Mouse (Mus musculus) liver, embryonic 15.5 days (tissue): ENCODE results near the gene Tmem274. TPM values are rescaled to one million over a fixed set of nuclear protein-coding genes. Genes with fewer than 3 reads are reported as not detected.

Experiments
- ATAC-seq: fragments of 200-750 bp; cut with Nextera tagmentation; 2 replicates; pipeline ENCODE4 v1.8.0; 2017; ENCODE audit warnings: moderate number of reproducible peaks, mild to moderate bottlenecking, moderate library complexity; ENCODE audit not compliant: insufficient read depth
- H3K27ac ChIP-seq: fragments of 300-500 bp; sonication (generic); replicated peaks from 2 replicates; pipeline ENCODE4 v1.5.1; 2015; ENCODE audit warnings: mild to moderate bottlenecking, inconsistent platforms
- H3K27me3 ChIP-seq: fragments of 300-500 bp; sonication (generic); 2 replicates; pipeline ENCODE4 v1.6.1; 2015; ENCODE audit warnings: mild to moderate bottlenecking, inconsistent platforms
- H3K36me3 ChIP-seq: fragments of 300-500 bp; sonication (generic); replicated peaks from 2 replicates; pipeline ENCODE4 v1.6.1; 2015; ENCODE audit warnings: moderate library complexity, mild to moderate bottlenecking, inconsistent platforms
- H3K4me1 ChIP-seq: fragments of 300-500 bp; sonication (generic); replicated peaks from 2 replicates; pipeline ENCODE4 v1.6.1; 2015; ENCODE audit warnings: inconsistent platforms
- H3K4me2 ChIP-seq: fragments of 300-500 bp; sonication (generic); 2 replicates; pipeline ENCODE4 v1.6.1; 2015; ENCODE audit warnings: moderate library complexity, mild to moderate bottlenecking, inconsistent platforms
- H3K4me3 ChIP-seq: fragments of 300-500 bp; sonication (generic); replicated peaks from 2 replicates; pipeline ENCODE4 v1.5.1; 2015; ENCODE audit warnings: mild to moderate bottlenecking, inconsistent platforms
- H3K9ac ChIP-seq: fragments of 300-500 bp; sonication (generic); 2 replicates; pipeline ENCODE4 v1.6.1; 2015; ENCODE audit warnings: moderate library complexity, mild to moderate bottlenecking, inconsistent platforms
- H3K9me3 ChIP-seq: fragments of 300-500 bp; sonication (generic); replicated peaks from 2 replicates; pipeline ENCODE4 v1.6.1; 2016; ENCODE audit warnings: inconsistent platforms
- WGBS: fragments of 180-500 bp; shearing (Covaris S2); methylation state at CpG from one replicate; pipeline ENCODE4 v1.1.7; 2015; ENCODE audit warnings: mixed read lengths; ENCODE audit not compliant: insufficient replicate concordance; 5-methylcytosine and 5-hydroxymethylcytosine counted together
- polyA plus RNA-seq: library from polyadenylated mRNA; unstranded; fragments of >200 nt; fragmentation: Nextera tagmentation; extraction: Ambion mirVana; gene quantifications from 2 replicates; pipeline ENCODE4 v1.2.1, GENCODE M21; 2015

Gene Tmem274
- polyA plus RNA-seq, 1 experiment from 2014 or later: not detected

DNA sequence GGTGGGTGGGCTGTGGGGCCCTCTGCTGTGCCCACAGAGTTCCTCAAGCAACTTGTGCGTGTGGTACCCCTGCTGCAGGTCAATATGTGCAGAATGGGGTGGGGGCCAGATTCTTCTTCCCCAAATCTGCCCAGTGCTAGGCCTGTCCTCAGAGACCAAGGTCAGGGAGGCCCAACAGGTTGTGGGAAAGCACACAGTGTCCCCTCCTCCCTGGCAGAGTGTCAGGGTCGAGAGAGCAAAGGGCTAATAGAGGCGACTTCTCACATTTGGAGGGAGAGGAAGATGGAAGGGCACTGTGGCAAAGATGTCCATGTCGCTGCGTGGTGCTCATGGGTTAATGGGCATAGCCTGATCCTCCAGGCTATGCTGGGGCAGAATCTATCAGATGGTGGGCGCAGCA is 48.6 kb downstream of the Tmem274 start:
- Histone ChIP-seq H3K27ac (no peak overlapping the region), H3K36me3 (no peaks in the 10 kb centered on the region), H3K4me1 (peaks cover 12% of the 10 kb centered on the region; the same call in 1 of the 2 replicates), H3K9ac (no peak overlapping the region), H3K27me3 (peaks cover 6% of the 10 kb centered on the region; the same call in 1 of the 2 replicates), H3K4me2 (no peak overlapping the region), H3K4me3 (no peak overlapping the region), H3K9me3 (no peaks in the 10 kb centered on the region)
- WGBS: 58% methylated on average over 6 of the region's 6 CpGs
- no peak for ATAC-seq

DNA sequence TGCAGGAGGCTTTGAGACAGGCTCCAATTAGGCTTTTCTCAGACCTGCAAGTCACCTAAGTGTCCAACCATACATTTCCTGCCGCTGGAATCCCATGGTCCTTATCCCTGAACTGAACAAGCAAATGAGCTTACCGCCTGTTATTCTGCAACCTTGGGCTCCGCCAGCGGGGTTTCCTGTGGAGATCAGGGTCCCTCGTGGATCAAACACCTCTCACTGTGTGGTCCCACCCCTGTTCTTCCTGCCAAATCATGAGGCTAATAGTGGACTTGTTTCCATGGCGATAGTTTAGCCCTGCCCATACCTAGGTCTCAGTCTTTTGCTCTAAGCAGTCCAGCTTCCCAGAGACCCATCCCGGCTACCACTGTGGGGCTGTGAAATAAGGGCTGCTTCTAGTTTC is 49.2 kb downstream of the Tmem274 start:
- ATAC-seq: no peak
- Histone ChIP-seq H3K27ac (no peak overlapping the region), H3K9me3 (no peaks in the 10 kb centered on the region)

DNA sequence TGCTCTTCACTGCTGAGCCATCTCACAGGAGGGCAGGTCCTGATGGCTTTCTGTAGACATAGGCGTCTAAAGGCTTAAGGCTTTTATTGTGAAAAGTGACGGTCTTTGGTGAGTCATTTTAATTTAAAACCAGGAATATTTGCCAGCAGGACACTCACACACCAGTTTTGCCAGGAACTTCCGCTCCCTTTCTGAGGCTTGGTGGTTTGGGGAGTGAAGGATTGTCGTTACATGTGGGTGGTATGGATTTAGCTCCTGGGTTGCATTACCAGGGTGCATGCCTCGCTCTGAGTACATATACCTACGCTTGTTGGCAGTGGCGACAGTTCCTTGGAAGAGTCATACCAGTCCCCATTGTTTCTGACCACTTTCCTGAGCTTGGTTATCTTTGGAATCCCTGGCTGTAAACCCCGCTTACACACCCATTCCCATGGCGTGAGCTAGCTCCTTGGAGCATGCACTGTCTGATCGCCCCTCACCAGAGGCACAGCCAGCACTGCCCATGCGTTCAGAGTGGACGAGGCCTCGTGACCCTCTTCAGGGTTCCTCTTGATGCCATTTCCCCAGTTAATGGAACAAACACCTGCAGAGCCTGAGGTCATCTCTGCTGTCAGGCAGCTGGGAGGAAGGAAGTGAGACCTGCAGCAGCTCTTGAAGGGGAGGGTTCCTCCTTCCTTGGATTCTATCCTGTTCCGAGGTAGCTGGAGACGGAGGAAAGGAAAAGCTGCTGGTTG is 50.6 kb downstream of the Tmem274 start:
- Histone ChIP-seq H3K4me1 (0 out of 2 replicates have a peak, but pooled peaks cover 6% of the 10 kb centered on the region), H3K36me3 (no peaks in the 10 kb centered on the region), H3K9me3 (no peaks in the 10 kb centered on the region), H3K27ac (no peak overlapping the region), H3K4me3 (no peak overlapping the region), H3K27me3 (no peaks in the 10 kb centered on the region), H3K9ac (no peak overlapping the region), H3K4me2 (no peak overlapping the region)
- ATAC-seq: no peak
- WGBS: 74% methylated on average over 15 of the region's 15 CpGs

More for the DNA sequence above, 49.2 kb downstream of the Tmem274 start:
- Histone ChIP-seq H3K36me3 (no peaks in the 10 kb centered on the region), H3K27me3 (0 out of 2 replicates have a peak, but pooled peaks cover 1% of the 10 kb centered on the region), H3K4me3 (no peak overlapping the region), H3K4me1 (0 out of 2 replicates have a peak, but pooled peaks cover 7% of the 10 kb centered on the region), H3K4me2 (no peak overlapping the region), H3K9ac (no peak overlapping the region)
- WGBS: 63% methylated on average over 7 of the region's 7 CpGs

DNA sequence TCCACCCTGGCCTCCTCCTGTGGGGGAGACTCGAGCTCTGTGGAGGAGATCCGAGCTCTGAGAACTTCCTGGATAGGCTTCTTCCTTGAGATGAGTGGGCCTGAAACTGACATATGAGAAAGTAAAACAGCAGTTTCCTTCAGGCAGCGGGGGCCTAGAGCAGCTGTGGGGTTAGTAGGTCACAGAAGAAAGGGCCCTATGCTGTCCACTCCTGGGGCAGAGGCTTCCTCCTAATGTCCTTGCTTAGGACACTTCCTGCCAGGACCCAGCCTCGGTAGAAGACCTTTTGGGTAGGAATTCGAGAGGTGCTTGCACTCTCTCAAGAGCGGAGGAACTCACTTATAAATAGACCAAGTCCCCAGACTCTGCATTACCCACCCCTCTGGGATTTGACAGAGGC is 52.5 kb downstream of the Tmem274 start:
- Histone ChIP-seq H3K4me3 (no peak overlapping the region), H3K9me3 (no peaks in the 10 kb centered on the region), H3K4me2 (no peak overlapping the region), H3K36me3 (no peaks in the 10 kb centered on the region), H3K27ac (no peak overlapping the region), H3K9ac (no peak overlapping the region), H3K27me3 (no peaks in the 10 kb centered on the region), H3K4me1 (0 out of 2 replicates have a peak, but pooled peaks cover 6% of the 10 kb centered on the region)
- ATAC-seq: no peak
- 46% methylated on average over 6 of the region's 6 CpGs for WGBS

Other genes with a start within 250 kb of the Tmem274 start
- gene Kif1b, start 169.7 kb upstream of the Tmem274 start, polyA plus RNA-seq: 5.6 and 6.0 TPM in 2 replicates
- 10.2 and 14.8 TPM in 2 replicates for gene Ube4b, start 50.6 kb upstream of the Tmem274 start, polyA plus RNA-seq
- gene Rbp7, start 22.4 kb upstream of the Tmem274 start, polyA plus RNA-seq: not detected in 2 replicates
- 5.1 and 5.3 TPM in 2 replicates for gene Nmnat1, start 7.8 kb downstream of the Tmem274 start, polyA plus RNA-seq
- gene Lzic, start 7.9 kb downstream of the Tmem274 start, polyA plus RNA-seq: 10.3 and 11.9 TPM in 2 replicates
- 5.9 and 6.9 TPM in 2 replicates for gene Ctnnbip1, start 40.9 kb downstream of the Tmem274 start, polyA plus RNA-seq
- 2.0 and 2.5 TPM in 2 replicates for gene Clstn1, start 109.1 kb downstream of the Tmem274 start, polyA plus RNA-seq
- 7.2 and 7.3 TPM in 2 replicates for gene Pik3cd, start 225.2 kb downstream of the Tmem274 start, polyA plus RNA-seq